Mouse (Mus musculus): ENCODE data around the gene Acnat1. TPM values are rescaled to one million over a fixed set of nuclear protein-coding genes. Genes with fewer than 3 reads are reported as not detected.

The Acnat1 gene
- polyA plus RNA-seq, 1 experiment, result 0.82 TPM

Other genes starting within 250 kb of the Acnat1 start
- not detected in 2 replicates for gene Acnat2, start 65.8 kb downstream of the Acnat1 start, polyA plus RNA-seq (2011; ENCODE audit: insufficient read depth, insufficient read length, low read depth, missing spikeins)
- 0.42 and 1.1 TPM in 2 replicates for gene Baat, start 32.6 kb upstream of the Acnat1 start, polyA plus RNA-seq (2011; ENCODE audit: insufficient read depth, insufficient read length, low read depth, missing spikeins)
- 44.4 and 46.0 TPM in 2 replicates for gene Mrpl50, start 47.2 kb upstream of the Acnat1 start, polyA plus RNA-seq (2011; ENCODE audit: insufficient read depth, insufficient read length, low read depth, missing spikeins)
- gene Zfp189, start 47.3 kb upstream of the Acnat1 start, polyA plus RNA-seq (2011; ENCODE audit: insufficient read depth, insufficient read length, low read depth, missing spikeins), result 4.9 and 5.0 TPM in 2 replicates
- not detected in 2 replicates for gene Aldob, start 75.6 kb upstream of the Acnat1 start, polyA plus RNA-seq (2011; ENCODE audit: insufficient read depth, insufficient read length, low read depth, missing spikeins)
- gene Tmem246, start 124.0 kb upstream of the Acnat1 start, polyA plus RNA-seq (2011; ENCODE audit: insufficient read depth, insufficient read length, low read depth, missing spikeins), result 3.2 and 5.9 TPM in 2 replicates
- gene Rnf20, start 158.1 kb upstream of the Acnat1 start, polyA plus RNA-seq (2011; ENCODE audit: insufficient read depth, insufficient read length, low read depth, missing spikeins), result 48.6 and 53.4 TPM in 2 replicates
- not detected in 2 replicates for gene Ppp3r2, start 208.1 kb upstream of the Acnat1 start, polyA plus RNA-seq (2011; ENCODE audit: insufficient read depth, insufficient read length, low read depth, missing spikeins)